Mouse (Mus musculus): Measurements from ENCODE around the gene Stard10. TPM values are rescaled to one million over a fixed set of nuclear protein-coding genes. Genes with fewer than 3 reads are reported as not detected.

Stard10 gene
- polyA plus RNA-seq, 1 experiment: 58.2 TPM

- Histone ChIP-seq H3K4me3 (ENCODE audit: low read depth, low read length) (no peak overlapping the region), H3K36me3 (ENCODE audit: control insufficient read depth, insufficient read depth, low read length, poor library complexity, severe bottlenecking) (no peaks in the 10 kb centered on the region), H3K27me3 (ENCODE audit: control insufficient read depth, insufficient read depth, low read length, poor library complexity, severe bottlenecking) (no peaks in the 10 kb centered on the region), H3K4me1 (ENCODE audit: control insufficient read depth, insufficient read depth, low read length) (peaks cover 2% of the 10 kb centered on the region), H3K9ac (ENCODE audit: low read depth, poor library complexity, severe bottlenecking) (no peak overlapping the region), H3K27ac (ENCODE audit: insufficient read depth, low read length) (peak overlapping the region; percentile 37; the same call in 1 of the 2 replicates), H3K9me3 (replicated peaks; ENCODE audit: control insufficient read depth, insufficient read depth, low read length, poor library complexity, severe bottlenecking) (no peaks in the 10 kb centered on the region)
- TF ChIP-seq EP300 (IDR thresholded peaks at IDR 0.05; ENCODE audit: insufficient read depth, low read depth, low read length): no peak
- no peak for TF ChIP-seq CTCF (IDR thresholded peaks at IDR 0.05; ENCODE audit: low read depth, low read length)
- no peak for TF ChIP-seq POLR2A (IDR thresholded peaks at IDR 0.05; ENCODE audit: insufficient read depth, low read length)
These were observed 76.1 kb downstream of the Stard10 start for GRCm38 (mm10) chr7:101393015-101393414.

GRCm38 (mm10) chr7:101393694-101394504 lies 77.0 kb downstream of the Stard10 start:
- no peak overlapping the region for H3K4me3 ChIP-seq (ENCODE audit: low read depth, low read length)
- H3K27me3 ChIP-seq (ENCODE audit: control insufficient read depth, insufficient read depth, low read length, poor library complexity, severe bottlenecking): no peaks in the 10 kb centered on the region
- H3K9me3 ChIP-seq (replicated peaks; ENCODE audit: control insufficient read depth, insufficient read depth, low read length, poor library complexity, severe bottlenecking): no peaks in the 10 kb centered on the region
- no peaks in the 10 kb centered on the region for H3K36me3 ChIP-seq (ENCODE audit: control insufficient read depth, insufficient read depth, low read length, poor library complexity, severe bottlenecking)
- no peak overlapping the region for H3K9ac ChIP-seq (ENCODE audit: low read depth, poor library complexity, severe bottlenecking)
- TF ChIP-seq CTCF (IDR thresholded peaks at IDR 0.05; ENCODE audit: low read depth, low read length) (no peak), POLR2A (IDR thresholded peaks at IDR 0.05; ENCODE audit: insufficient read depth, low read length) (no peak), EP300 (IDR thresholded peaks at IDR 0.05; ENCODE audit: insufficient read depth, low read depth, low read length) (no peak)
- peak overlapping the region; percentile 37 for H3K27ac ChIP-seq (ENCODE audit: insufficient read depth, low read length)
- peaks cover 2% of the 10 kb centered on the region for H3K4me1 ChIP-seq (ENCODE audit: control insufficient read depth, insufficient read depth, low read length)

- no peaks in the 10 kb centered on the region for H3K27me3 ChIP-seq (ENCODE audit: control insufficient read depth, insufficient read depth, low read length, poor library complexity, severe bottlenecking)
- H3K27ac ChIP-seq (ENCODE audit: insufficient read depth, low read length): peak overlapping the region; percentile 28; the same call in 1 of the 2 replicates
- H3K9me3 ChIP-seq (replicated peaks; ENCODE audit: control insufficient read depth, insufficient read depth, low read length, poor library complexity, severe bottlenecking): no peaks in the 10 kb centered on the region
- H3K4me3 ChIP-seq (ENCODE audit: low read depth, low read length): no peak overlapping the region
- TF ChIP-seq POLR2A (IDR thresholded peaks at IDR 0.05; ENCODE audit: insufficient read depth, low read length): no peak
- no peak for TF ChIP-seq EP300 (IDR thresholded peaks at IDR 0.05; ENCODE audit: insufficient read depth, low read depth, low read length)
- TF ChIP-seq CTCF (IDR thresholded peaks at IDR 0.05; ENCODE audit: low read depth, low read length): no peak
- H3K9ac ChIP-seq (ENCODE audit: low read depth, poor library complexity, severe bottlenecking): no peak overlapping the region
- peaks cover 2% of the 10 kb centered on the region for H3K4me1 ChIP-seq (ENCODE audit: control insufficient read depth, insufficient read depth, low read length)
- H3K36me3 ChIP-seq (ENCODE audit: control insufficient read depth, insufficient read depth, low read length, poor library complexity, severe bottlenecking): no peaks in the 10 kb centered on the region
These were observed 77.7 kb downstream of the Stard10 start for GRCm38 (mm10) chr7:101394569-101394968.

- Histone ChIP-seq H3K4me1 (ENCODE audit: control insufficient read depth, insufficient read depth, low read length) (peaks cover 2% of the 10 kb centered on the region), H3K4me3 (ENCODE audit: low read depth, low read length) (no peak overlapping the region), H3K36me3 (ENCODE audit: control insufficient read depth, insufficient read depth, low read length, poor library complexity, severe bottlenecking) (no peaks in the 10 kb centered on the region), H3K27me3 (ENCODE audit: control insufficient read depth, insufficient read depth, low read length, poor library complexity, severe bottlenecking) (no peaks in the 10 kb centered on the region), H3K9ac (ENCODE audit: low read depth, poor library complexity, severe bottlenecking) (no peak overlapping the region), H3K9me3 (replicated peaks; ENCODE audit: control insufficient read depth, insufficient read depth, low read length, poor library complexity, severe bottlenecking) (no peaks in the 10 kb centered on the region), H3K27ac (ENCODE audit: insufficient read depth, low read length) (no peak overlapping the region)
- TF ChIP-seq EP300 (IDR thresholded peaks at IDR 0.05; ENCODE audit: insufficient read depth, low read depth, low read length) (no peak), CTCF (IDR thresholded peaks at IDR 0.05; ENCODE audit: low read depth, low read length) (no peak), POLR2A (IDR thresholded peaks at IDR 0.05; ENCODE audit: insufficient read depth, low read length) (no peak)
These were observed 78.6 kb downstream of the Stard10 start for GRCm38 (mm10) chr7:101395471-101395870.

Other genes with a start within 250 kb of the Stard10 start
- 24.3 and 24.9 TPM in 2 replicates for gene Fchsd2, start 224.2 kb upstream of the Stard10 start, polyA plus RNA-seq (2011; ENCODE audit: insufficient read depth, insufficient read length, low read depth, missing spikeins)
- 23.4 and 25.8 TPM in 2 replicates for gene Atg16l2, start 14.8 kb upstream of the Stard10 start, polyA plus RNA-seq (2011; ENCODE audit: insufficient read depth, insufficient read length, low read depth, missing spikeins)
- gene Arap1, start 31.0 kb downstream of the Stard10 start, polyA plus RNA-seq (2011; ENCODE audit: insufficient read depth, insufficient read length, low read depth, missing spikeins): 28.2 and 31.5 TPM in 2 replicates
- 1.7 TPM in 1 of 2 replicates, not detected in the other for gene Gm45837, start 93.8 kb downstream of the Stard10 start, polyA plus RNA-seq (2011; ENCODE audit: insufficient read depth, insufficient read length, low read depth, missing spikeins)
- gene Pde2a, start 104.6 kb downstream of the Stard10 start, polyA plus RNA-seq (2011; ENCODE audit: insufficient read depth, insufficient read length, low read depth, missing spikeins): 2.9 TPM in 1 of 2 replicates, not detected in the other